Mouse (Mus musculus) CD4-positive naive resting alpha-beta T cell, adult 57 days (primary cell): ENCODE measurements around the gene Ferd3l. TPM values are rescaled to one million over a fixed set of nuclear protein-coding genes. Genes with fewer than 3 reads are reported as not detected.

Experiments
- total RNA-seq: library from RNA; stranded (reverse); gene quantifications from one replicate; pipeline ENCODE4 v1.2.4, GENCODE M21; 2023

Gene Ferd3l
- not detected for total RNA-seq

GRCm38 (mm10) chr12:33928331-33929192, at the start of gene Ferd3l:
Ferd3l (plus strand) TSS chr12:33928425.

GRCm38 (mm10) chr12:33957400-33958240, 29.4 kb downstream of the Ferd3l start, which contains the start of gene Twist1:
Twist1 (plus strand) TSS chr12:33957671.

Other genes with a start within 250 kb of the Ferd3l start
- gene Twist1, start 29.2 kb downstream of the Ferd3l start, total RNA-seq = not detected